22 mouse cellular contexts compared by ENCODE assay signal in the genomic region with DNA sequence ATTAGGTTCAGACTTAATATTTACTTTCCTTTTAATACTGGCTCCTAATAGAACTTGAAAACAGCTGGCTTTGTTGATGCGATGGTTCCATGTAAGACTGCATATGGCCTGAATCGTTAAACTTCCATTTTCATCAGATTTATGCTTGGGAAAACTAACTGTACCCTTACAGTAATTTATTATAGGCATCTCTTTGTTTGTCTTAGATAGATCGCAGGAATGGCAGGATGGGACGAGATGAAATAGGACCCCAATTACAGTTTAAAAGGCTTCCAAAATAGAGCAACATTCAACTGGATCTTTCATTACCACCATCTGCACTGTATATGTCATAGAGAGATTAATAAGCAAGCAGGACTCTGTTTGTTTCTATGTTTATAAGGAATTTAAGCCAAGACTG.
"Had no signal": no experiment of that assay in that cellular context is flagged by ENCODE, and none has a peak within 500 bp of the region (broad histone marks: within the 10 kb centered on the region; RNA-seq: fewer than 3 reads in every experiment).

No protein-coding gene starts in this region.

- H3K4me1 ChIP-seq: lung, embryonic 15.5 days had no signal

- H3K9me3 ChIP-seq: hindbrain, embryonic 15.5 days; limb, embryonic 15.5 days; lung, embryonic 15.5 days; midbrain, embryonic 12.5 days; midbrain, embryonic 15.5 days; neural tube, embryonic 12.5 days; neural tube, embryonic 15.5 days had no signal

- H3K36me3 ChIP-seq: hindbrain, embryonic 15.5 days; limb, embryonic 12.5 days; limb, embryonic 15.5 days; lung, embryonic 15.5 days; midbrain, embryonic 12.5 days; midbrain, embryonic 15.5 days; neural tube, embryonic 12.5 days; neural tube, embryonic 15.5 days had no signal

- H3K4me2 ChIP-seq: hindbrain, embryonic 15.5 days; limb, embryonic 12.5 days; limb, embryonic 15.5 days; liver, embryonic 11.5 days; lung, embryonic 15.5 days; midbrain, embryonic 12.5 days; midbrain, embryonic 15.5 days; neural tube, embryonic 12.5 days; neural tube, embryonic 15.5 days had no signal

- ATAC-seq: liver, postnatal 0 days; midbrain, embryonic 15.5 days had no signal

- H3K27ac ChIP-seq: hindbrain, embryonic 15.5 days; limb, embryonic 12.5 days; limb, embryonic 15.5 days; liver, embryonic 14.5 days; midbrain, embryonic 12.5 days; midbrain, embryonic 15.5 days; neural tube, embryonic 12.5 days; neural tube, embryonic 15.5 days had no signal

- H3K9ac ChIP-seq: hindbrain, embryonic 15.5 days; limb, embryonic 12.5 days; limb, embryonic 15.5 days; liver, embryonic 14.5 days; liver, postnatal 0 days; lung, embryonic 15.5 days; midbrain, embryonic 12.5 days; midbrain, embryonic 15.5 days; neural tube, embryonic 12.5 days; neural tube, embryonic 15.5 days had no signal

- DNase-seq: kidney, adult 9 months; kidney, postnatal 4 days; left cerebral cortex, postnatal 4 days; liver, postnatal 0 days; lung, postnatal 14 days; lung, postnatal 4 days; retina, postnatal 1 day; right cerebral cortex, postnatal 25 days; spleen, adult 18-20 months; thymus, adult 2 months; thymus, postnatal 14 days; thymus, postnatal 4 days had no signal

- H3K27me3 ChIP-seq: hindbrain, embryonic 15.5 days; limb, embryonic 12.5 days; limb, embryonic 15.5 days; lung, embryonic 15.5 days; midbrain, embryonic 12.5 days; midbrain, embryonic 15.5 days; neural tube, embryonic 12.5 days; neural tube, embryonic 15.5 days had no signal

- H3K4me3 ChIP-seq: hindbrain, embryonic 15.5 days; limb, embryonic 12.5 days; limb, embryonic 15.5 days; lung, embryonic 15.5 days; midbrain, embryonic 12.5 days; midbrain, embryonic 15.5 days; neural tube, embryonic 12.5 days; neural tube, embryonic 15.5 days had no signal
